Mouse (Mus musculus) myocyte (in vitro differentiated cells): Measurements from ENCODE around the gene Gimap9.

Source experiments
- POLR2A ChIP-seq: IDR thresholded peaks from one replicate; pipeline ENCODE4 v1.6.1; 2011; ENCODE audit warnings: low read depth, mild to moderate bottlenecking, control low read depth, moderate library complexity; ENCODE audit not compliant: insufficient read length
- TCF12 ChIP-seq: IDR thresholded peaks from one replicate; pipeline ENCODE4 v1.6.1; 2011; ENCODE audit warnings: mild to moderate bottlenecking, control low read depth; ENCODE audit not compliant: poor library complexity, insufficient read depth, severe bottlenecking
- TCF3 ChIP-seq: IDR thresholded peaks from one replicate; pipeline ENCODE4 v1.6.1; 2011; ENCODE audit warnings: low read depth, control low read depth; ENCODE audit not compliant: insufficient read length
- USF1 ChIP-seq: IDR thresholded peaks from one replicate; pipeline ENCODE4 v1.6.1; 2011; ENCODE audit warnings: low read depth, mild to moderate bottlenecking, control low read depth, moderate library complexity

DNA sequence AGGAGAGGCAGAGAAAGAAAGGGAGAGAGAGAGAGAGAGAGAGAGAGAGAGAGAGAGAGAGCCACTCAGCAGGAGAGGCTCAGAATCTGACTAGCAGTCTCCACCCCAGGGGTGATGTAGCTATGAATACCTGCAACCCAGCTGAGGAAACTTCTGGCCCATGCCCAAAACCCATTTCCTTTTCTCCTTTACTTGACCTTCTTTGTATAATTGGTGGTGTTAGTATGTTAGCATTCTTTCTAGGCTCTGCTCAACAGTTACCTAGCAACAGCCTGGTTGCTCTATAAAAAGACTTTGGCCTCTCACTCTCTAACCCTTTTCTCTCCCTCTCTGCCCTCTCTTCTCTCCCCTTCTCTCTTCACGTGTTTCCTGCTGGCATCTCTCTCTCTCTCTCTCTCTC lies 49.5 kb downstream of the Gimap9 start:
- TF ChIP-seq POLR2A (no peak), USF1 (no peak), TCF12 (no peak), TCF3 (no peak)
